Mouse (Mus musculus): ENCODE data around the gene Midn. TPM values are rescaled to one million over a fixed set of nuclear protein-coding genes. Genes with fewer than 3 reads are reported as not detected.

Midn gene
- polyA plus RNA-seq, 1 experiment from 2014 or later, result 29.3 TPM

GRCm38 (mm10) chr10:80199440-80200008, 51.5 kb downstream of the Midn start:
- H3K36me3 ChIP-seq (ENCODE audit: control insufficient read depth, insufficient read depth, low read length), result no peaks in the 10 kb centered on the region
- 55% methylated on average over 3 of the region's 3 CpGs for whole genome bisulfite sequencing
- H3K4me3 ChIP-seq (ENCODE audit: low read depth, low read length), result no peak overlapping the region
- no peak overlapping the region for H3K4me2 ChIP-seq (replicated peaks; ENCODE audit: low read depth, low read length)
- H3K27me3 ChIP-seq (ENCODE audit: control insufficient read depth, insufficient read depth, low read length), result no peaks in the 10 kb centered on the region
- peak; percentile 80 for ATAC-seq (ENCODE audit: insufficient number of reproducible peaks, insufficient read depth, low FRiP score, low read depth)
- no peaks in the 10 kb centered on the region for H3K9me3 ChIP-seq (ENCODE audit: control insufficient read depth, low read depth, low read length)
- no peak overlapping the region for H3K27ac ChIP-seq (ENCODE audit: low read length)
- H3K4me1 ChIP-seq (ENCODE audit: control insufficient read depth, insufficient read depth, low read length), result no peaks in the 10 kb centered on the region
- H3K9ac ChIP-seq (replicated peaks; ENCODE audit: low read depth, low read length), result no peak overlapping the region

GRCm38 (mm10) chr10:80200485-80200884, 52.4 kb downstream of the Midn start:
- Histone ChIP-seq H3K4me3 (ENCODE audit: low read depth, low read length) (no peak overlapping the region), H3K9ac (replicated peaks; ENCODE audit: low read depth, low read length) (no peak overlapping the region), H3K4me1 (ENCODE audit: control insufficient read depth, insufficient read depth, low read length) (no peaks in the 10 kb centered on the region), H3K9me3 (ENCODE audit: control insufficient read depth, low read depth, low read length) (no peaks in the 10 kb centered on the region), H3K27ac (ENCODE audit: low read length) (no peak overlapping the region), H3K36me3 (ENCODE audit: control insufficient read depth, insufficient read depth, low read length) (no peaks in the 10 kb centered on the region), H3K4me2 (replicated peaks; ENCODE audit: low read depth, low read length) (no peak overlapping the region), H3K27me3 (ENCODE audit: control insufficient read depth, insufficient read depth, low read length) (no peaks in the 10 kb centered on the region)
- 77% methylated on average over 6 of the region's 6 CpGs for WGBS
- ATAC-seq (ENCODE audit: insufficient number of reproducible peaks, insufficient read depth, low FRiP score, low read depth), result no peak

GRCm38 (mm10) chr10:80204055-80204454, 56.0 kb downstream of the Midn start:
- no peaks in the 10 kb centered on the region for H3K9me3 ChIP-seq (ENCODE audit: control insufficient read depth, low read depth, low read length)
- H3K4me1 ChIP-seq (ENCODE audit: control insufficient read depth, insufficient read depth, low read length), result no peaks in the 10 kb centered on the region
- H3K27me3 ChIP-seq (ENCODE audit: control insufficient read depth, insufficient read depth, low read length), result no peaks in the 10 kb centered on the region
- H3K27ac ChIP-seq (ENCODE audit: low read length), result no peak overlapping the region
- WGBS, result 23% methylated on average over 7 of the region's 7 CpGs
- no peak overlapping the region for H3K4me2 ChIP-seq (replicated peaks; ENCODE audit: low read depth, low read length)
- H3K4me3 ChIP-seq (ENCODE audit: low read depth, low read length), result no peak overlapping the region
- no peaks in the 10 kb centered on the region for H3K36me3 ChIP-seq (ENCODE audit: control insufficient read depth, insufficient read depth, low read length)
- ATAC-seq (ENCODE audit: insufficient number of reproducible peaks, insufficient read depth, low FRiP score, low read depth), result no peak
- 0 out of 2 replicates have a peak overlapping the region, but pooled peaks have one; percentile 14 for H3K9ac ChIP-seq (replicated peaks; ENCODE audit: low read depth, low read length)

GRCm38 (mm10) chr10:80207201-80207600, 59.1 kb downstream of the Midn start:
- H3K9ac ChIP-seq (replicated peaks; ENCODE audit: low read depth, low read length), result no peak overlapping the region
- 76% methylated on average over 1 of the region's 1 CpGs for whole genome bisulfite sequencing
- no peaks in the 10 kb centered on the region for H3K9me3 ChIP-seq (ENCODE audit: control insufficient read depth, low read depth, low read length)
- no peak overlapping the region for H3K4me3 ChIP-seq (ENCODE audit: low read depth, low read length)
- H3K4me2 ChIP-seq (replicated peaks; ENCODE audit: low read depth, low read length), result no peak overlapping the region
- no peaks in the 10 kb centered on the region for H3K4me1 ChIP-seq (ENCODE audit: control insufficient read depth, insufficient read depth, low read length)
- no peaks in the 10 kb centered on the region for H3K27me3 ChIP-seq (ENCODE audit: control insufficient read depth, insufficient read depth, low read length)
- no peaks in the 10 kb centered on the region for H3K36me3 ChIP-seq (ENCODE audit: control insufficient read depth, insufficient read depth, low read length)
- ATAC-seq (ENCODE audit: insufficient number of reproducible peaks, insufficient read depth, low FRiP score, low read depth), result no peak
- no peak overlapping the region for H3K27ac ChIP-seq (ENCODE audit: low read length)

- Histone ChIP-seq H3K9me3 (ENCODE audit: control insufficient read depth, low read depth, low read length) (no peaks in the 10 kb centered on the region), H3K27ac (ENCODE audit: low read length) (no peak overlapping the region), H3K9ac (replicated peaks; ENCODE audit: low read depth, low read length) (no peak overlapping the region), H3K36me3 (ENCODE audit: control insufficient read depth, insufficient read depth, low read length) (no peaks in the 10 kb centered on the region), H3K4me3 (ENCODE audit: low read depth, low read length) (no peak overlapping the region), H3K4me1 (ENCODE audit: control insufficient read depth, insufficient read depth, low read length) (no peaks in the 10 kb centered on the region), H3K4me2 (replicated peaks; ENCODE audit: low read depth, low read length) (no peak overlapping the region), H3K27me3 (ENCODE audit: control insufficient read depth, insufficient read depth, low read length) (no peaks in the 10 kb centered on the region)
- no peak for ATAC-seq (ENCODE audit: insufficient number of reproducible peaks, insufficient read depth, low FRiP score, low read depth)
- 76% methylated on average over 10 of the region's 10 CpGs for WGBS
Measured at GRCm38 (mm10) chr10:80207676-80208075, 59.6 kb downstream of the Midn start.

Other genes starting within 250 kb of the Midn start
- 43.4 and 46.4 TPM in 2 replicates for gene Med16, start 239.3 kb upstream of the Midn start, polyA plus RNA-seq (2014; fragmentation: Nextera tagmentation; extraction: Ambion mirVana)
- 5.3 TPM in 1 of 2 replicates, not detected in the other for gene Gm26602, start 237.4 kb upstream of the Midn start, polyA plus RNA-seq (2014; fragmentation: Nextera tagmentation; extraction: Ambion mirVana)
- 0.81 and 1.0 TPM in 2 replicates for gene Kiss1r, start 231.3 kb upstream of the Midn start, polyA plus RNA-seq (2014; fragmentation: Nextera tagmentation; extraction: Ambion mirVana)
- gene R3hdm4, start 227.1 kb upstream of the Midn start, polyA plus RNA-seq (2014; fragmentation: Nextera tagmentation; extraction: Ambion mirVana), result 143 and 151 TPM in 2 replicates
- 12.7 and 14.0 TPM in 2 replicates for gene Arid3a, start 221.2 kb upstream of the Midn start, polyA plus RNA-seq (2014; fragmentation: Nextera tagmentation; extraction: Ambion mirVana)
- 97.2 and 107 TPM in 2 replicates for gene Wdr18, start 188.1 kb upstream of the Midn start, polyA plus RNA-seq (2014; fragmentation: Nextera tagmentation; extraction: Ambion mirVana)
- gene Grin3b, start 177.6 kb upstream of the Midn start, polyA plus RNA-seq (2014; fragmentation: Nextera tagmentation; extraction: Ambion mirVana), result 0.32 and 0.36 TPM in 2 replicates
- 15.6 and 16.7 TPM in 2 replicates for gene Tmem259, start 163.9 kb upstream of the Midn start, polyA plus RNA-seq (2014; fragmentation: Nextera tagmentation; extraction: Ambion mirVana)
- gene Cnn2, start 159.7 kb upstream of the Midn start, polyA plus RNA-seq (2014; fragmentation: Nextera tagmentation; extraction: Ambion mirVana), result 397 and 424 TPM in 2 replicates
- gene Abca7, start 151.8 kb upstream of the Midn start, polyA plus RNA-seq (2014; fragmentation: Nextera tagmentation; extraction: Ambion mirVana), result 3.2 and 3.6 TPM in 2 replicates
- 5.1 and 5.7 TPM in 2 replicates for gene Arhgap45, start 131.6 kb upstream of the Midn start, polyA plus RNA-seq (2014; fragmentation: Nextera tagmentation; extraction: Ambion mirVana)
- 220 TPM in 2 replicates for gene Polr2e, start 108.5 kb upstream of the Midn start, polyA plus RNA-seq (2014; fragmentation: Nextera tagmentation; extraction: Ambion mirVana)
- 434 and 466 TPM in 2 replicates for gene Gpx4, start 101.1 kb upstream of the Midn start, polyA plus RNA-seq (2014; fragmentation: Nextera tagmentation; extraction: Ambion mirVana)
- 13.2 and 15.7 TPM in 2 replicates for gene Sbno2, start 42.7 kb upstream of the Midn start, polyA plus RNA-seq (2014; fragmentation: Nextera tagmentation; extraction: Ambion mirVana)
- 25.2 and 25.9 TPM in 2 replicates for gene Stk11, start 32.5 kb upstream of the Midn start, polyA plus RNA-seq (2014; fragmentation: Nextera tagmentation; extraction: Ambion mirVana)
- gene Atp5d, start 9.6 kb upstream of the Midn start, polyA plus RNA-seq (2014; fragmentation: Nextera tagmentation; extraction: Ambion mirVana), result 481 and 531 TPM in 2 replicates
- gene Cbarp, start 7.4 kb upstream of the Midn start, polyA plus RNA-seq (2014; fragmentation: Nextera tagmentation; extraction: Ambion mirVana), result 7.5 and 10.1 TPM in 2 replicates
- gene Cirbp, start 17.7 kb downstream of the Midn start, polyA plus RNA-seq (2014; fragmentation: Nextera tagmentation; extraction: Ambion mirVana), result 92.7 and 105 TPM in 2 replicates
- gene 1600002K03Rik, start 24.7 kb downstream of the Midn start, polyA plus RNA-seq (2014; fragmentation: Nextera tagmentation; extraction: Ambion mirVana), result 12.5 and 13.9 TPM in 2 replicates
- gene Efna2, start 31.2 kb downstream of the Midn start, polyA plus RNA-seq (2014; fragmentation: Nextera tagmentation; extraction: Ambion mirVana), result 12.2 and 12.5 TPM in 2 replicates
- 59.7 and 65.6 TPM in 2 replicates for gene Mum1, start 78.2 kb downstream of the Midn start, polyA plus RNA-seq (2014; fragmentation: Nextera tagmentation; extraction: Ambion mirVana)
- 337 and 355 TPM in 2 replicates for gene Ndufs7, start 100.8 kb downstream of the Midn start, polyA plus RNA-seq (2014; fragmentation: Nextera tagmentation; extraction: Ambion mirVana)
- 32.1 and 49.3 TPM in 2 replicates for gene Gamt, start 112.7 kb downstream of the Midn start, polyA plus RNA-seq (2014; fragmentation: Nextera tagmentation; extraction: Ambion mirVana)
- 48.6 and 51.3 TPM in 2 replicates for gene Dazap1, start 113.2 kb downstream of the Midn start, polyA plus RNA-seq (2014; fragmentation: Nextera tagmentation; extraction: Ambion mirVana)
- gene Rps15, start 144.2 kb downstream of the Midn start, polyA plus RNA-seq (2014; fragmentation: Nextera tagmentation; extraction: Ambion mirVana), result 1,120 and 1,227 TPM in 2 replicates
- gene Apc2, start 147.7 kb downstream of the Midn start, polyA plus RNA-seq (2014; fragmentation: Nextera tagmentation; extraction: Ambion mirVana), result 8.1 and 8.7 TPM in 2 replicates
- 39.6 and 43.0 TPM in 2 replicates for gene 2310011J03Rik, start 172.3 kb downstream of the Midn start, polyA plus RNA-seq (2014; fragmentation: Nextera tagmentation; extraction: Ambion mirVana)
- gene Pcsk4, start 181.2 kb downstream of the Midn start, polyA plus RNA-seq (2014; fragmentation: Nextera tagmentation; extraction: Ambion mirVana), result 4.5 and 5.6 TPM in 2 replicates
- gene Reep6, start 181.7 kb downstream of the Midn start, polyA plus RNA-seq (2014; fragmentation: Nextera tagmentation; extraction: Ambion mirVana), result 18.0 and 18.5 TPM in 2 replicates
- gene Adamtsl5, start 200.1 kb downstream of the Midn start, polyA plus RNA-seq (2014; fragmentation: Nextera tagmentation; extraction: Ambion mirVana), result 13.6 and 13.8 TPM in 2 replicates
- gene Plk5, start 208.2 kb downstream of the Midn start, polyA plus RNA-seq (2014; fragmentation: Nextera tagmentation; extraction: Ambion mirVana), result 0.30 and 0.62 TPM in 2 replicates
- 7.7 and 8.1 TPM in 2 replicates for gene Mex3d, start 239.4 kb downstream of the Midn start, polyA plus RNA-seq (2014; fragmentation: Nextera tagmentation; extraction: Ambion mirVana)